Mouse (Mus musculus) mouse embryonic stem cell (cell line): ENCODE measurements around the gene Dip2b.
"Not testable (repeated sequence)": the region's sequence is repeated elsewhere in the genome, so short reads cannot be mapped to it uniquely, and the experiment has no call there.

Source experiments
- in situ Hi-C, 2 experiments: fragments of 300-500 bp; cut with MboI; formaldehyde crosslinking; loops; 1 replicate in 1 of 2; 3 replicates in 1 of 2; pipeline ENCODE4 v1.14.3; 2019 to 2020; ENCODE audit warnings: low sequenced_read_pairs in 2 of 2, low pct_unique_long_range_greater_than_20kb in 1 of 2, mixed read lengths in 1 of 2; ENCODE audit not compliant: unreplicated experiment in 1 of 2

The Dip2b gene

GRCm38 (mm10) chr15:100256386-100256785 lies 217.9 kb downstream of the Dip2b start:
- in situ Hi-C loops, result no loop called here

GRCm38 (mm10) chr15:100257305-100257704 lies 218.8 kb downstream of the Dip2b start:
- in situ Hi-C loops, result no loop called here

- in situ Hi-C loops, result no loop called here
Measured at GRCm38 (mm10) chr15:100258646-100259425, 220.4 kb downstream of the Dip2b start.

GRCm38 (mm10) chr15:100260351-100260750 lies 221.9 kb downstream of the Dip2b start:
- in situ Hi-C loops, result not testable (repeated sequence)

GRCm38 (mm10) chr15:100263246-100263905 lies 224.9 kb downstream of the Dip2b start:
- in situ Hi-C loops, result no loop called here

- in situ Hi-C loops, result loop anchor here in 1 of 2 experiments (5.0 kb wide), 1 partner anchor 33 kb away; no protein-coding TSS in a partner anchor
Measured at GRCm38 (mm10) chr15:100265586-100266325, 227.3 kb downstream of the Dip2b start.

GRCm38 (mm10) chr15:100268916-100269315 lies 230.5 kb downstream of the Dip2b start:
- in situ Hi-C loops, result loop anchor here in 1 of 2 experiments (5.0 kb wide), 1 partner anchor 37 kb away; no protein-coding TSS in a partner anchor
